Mouse (Mus musculus) gastrocnemius, adult 2 months (tissue): Measurements from ENCODE around the gene Guca2b. TPM values are rescaled to one million over a fixed set of nuclear protein-coding genes. Genes with fewer than 3 reads are reported as not detected.

ENCODE experiments used
- DNase-seq: peaks from one replicate; pipeline ENCODE4 v3.0.0; 2022
- H3K27ac ChIP-seq: fragments of 200-600 bp; 2 replicates; pipeline ENCODE4 v1.8.1; 2022; ENCODE audit warnings: mild to moderate bottlenecking
- H3K4me3 ChIP-seq: fragments of 200-600 bp; 2 replicates; pipeline ENCODE4 v1.8.1; 2022; ENCODE audit warnings: mild to moderate bottlenecking, moderate library complexity
- CTCF ChIP-seq: fragments of 200-600 bp; IDR thresholded peaks from 2 replicates; pipeline ENCODE4 v1.8.1; 2022; ENCODE audit warnings: antibody characterized with exemption, mild to moderate bottlenecking, moderate library complexity
- intact Hi-C: fragments of 180-260 bp; cut with DNase I; formaldehyde crosslinking; loops from one replicate; pipeline ENCODE4 v1.15.1; 2025
- total RNA-seq, 2 experiments: library from RNA; stranded (reverse); gene quantifications; 2 replicates each; pipeline ENCODE4 v1.2.3; 2021

Gene Guca2b
- total RNA-seq, 2 experiments from 2014 or later, result not detected

GRCm38 (mm10) chr4:119614724-119615123 is 44.0 kb downstream of the Guca2b start:
- TF ChIP-seq CTCF, result no peak
- no peak for DNase-seq
- no peak overlapping the region for H3K4me3 ChIP-seq
- intact Hi-C loops, result no loop called here
- no peak overlapping the region for H3K27ac ChIP-seq

- Histone ChIP-seq H3K4me3 (no peak overlapping the region), H3K27ac (no peak overlapping the region)
- no peak for TF ChIP-seq CTCF
- intact Hi-C loops, result no loop called here
- no peak for DNase-seq
Observed at GRCm38 (mm10) chr4:119614078-119614477, 44.7 kb downstream of the Guca2b start.

DNA sequence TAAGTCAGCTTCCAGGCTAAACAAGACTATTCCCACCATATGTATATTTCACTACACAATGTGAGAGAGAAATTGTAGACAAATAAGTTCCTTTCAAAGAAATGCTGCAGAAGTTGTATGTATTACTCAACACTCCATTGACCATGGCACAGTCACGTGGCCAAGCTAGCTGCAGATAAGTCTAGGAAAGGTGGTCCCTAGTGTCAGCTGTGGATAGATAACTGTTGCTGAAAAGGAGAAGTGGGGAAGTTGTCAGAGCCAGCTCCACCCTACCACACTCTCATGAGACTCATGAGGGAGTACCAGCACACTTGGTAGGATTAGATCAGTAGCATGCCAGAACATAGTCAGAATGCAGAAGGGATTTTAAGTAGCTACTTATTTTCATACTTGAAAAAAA is 49.3 kb downstream of the Guca2b start:
- Histone ChIP-seq H3K4me3 (no peak overlapping the region), H3K27ac (no peak overlapping the region)
- no peak for DNase-seq
- intact Hi-C loops, result no loop called here
- no peak for TF ChIP-seq CTCF

Other genes starting within 250 kb of the Guca2b start
- gene Ccdc30, start 243.4 kb downstream of the Guca2b start, total RNA-seq, result not detected
- gene Ppcs, start 236.5 kb downstream of the Guca2b start, total RNA-seq, result 1 to 10 TPM; 4.0 to 5.0 TPM
- gene Zmynd12, start 236.1 kb downstream of the Guca2b start, total RNA-seq, result not detected
- not detected for gene Rimkla, start 166.3 kb downstream of the Guca2b start, total RNA-seq
- 10 to 100 TPM; 29.9 to 36.4 TPM for gene Foxj3, start 122.0 kb downstream of the Guca2b start, total RNA-seq
- gene Frg2f1, start 119.4 kb downstream of the Guca2b start, total RNA-seq, result 1 to 10 TPM; 4.0 to 4.5 TPM
- not detected for gene Guca2a, start 21.2 kb downstream of the Guca2b start, total RNA-seq
- 1 to 10 TPM; 1.7 to 3.5 TPM for gene Hivep3, start 74.8 kb upstream of the Guca2b start, total RNA-seq